Mouse (Mus musculus): ENCODE measurements around the gene Dync2li1. TPM values are rescaled to one million over a fixed set of nuclear protein-coding genes. Genes with fewer than 3 reads are reported as not detected.

Gene Dync2li1
- 33.4 and 36.1 TPM in 2 replicates for polyA plus RNA-seq (2015; fragmentation: Nextera tagmentation; extraction: Ambion mirVana)

GRCm38 (mm10) chr17:84626276-84626856, at the start of gene Dync2li1:
Dync2li1 (plus strand) TSS chr17:84626496.
- peaks cover 10% of the 10 kb centered on the region for H3K4me1 ChIP-seq
- no peaks in the 10 kb centered on the region for H3K27me3 ChIP-seq
- WGBS, result under 1% methylated on average over 24 of the region's 25 CpGs
- ATAC-seq (replicated peaks), result peak; percentile 99
- H3K9me3 ChIP-seq, result no peaks in the 10 kb centered on the region
- H3K4me2 ChIP-seq (replicated peaks), result peak within 1 kb of the TSS; percentile 68
- peak within 1 kb of the TSS; percentile 71 for H3K9ac ChIP-seq (replicated peaks)
- H3K27ac ChIP-seq (replicated peaks), result peak within 1 kb of the TSS; percentile 79
- H3K36me3 ChIP-seq, result no peaks in the 10 kb centered on the region
- peak within 1 kb of the TSS; percentile 88 for H3K4me3 ChIP-seq

GRCm38 (mm10) chr17:84576621-84577293, 49.5 kb upstream of the Dync2li1 start:
- 89% methylated on average over 16 of the region's 16 CpGs for WGBS
- ATAC-seq (replicated peaks), result no peak

GRCm38 (mm10) chr17:84579249-84579648, 47.0 kb upstream of the Dync2li1 start:
- Histone ChIP-seq H3K4me2 (replicated peaks) (no peak overlapping the region), H3K4me3 (no peak overlapping the region), H3K36me3 (no peaks in the 10 kb centered on the region), H3K27ac (replicated peaks) (no peak overlapping the region), H3K27me3 (no peaks in the 10 kb centered on the region), H3K4me1 (no peaks in the 10 kb centered on the region), H3K9me3 (no peaks in the 10 kb centered on the region), H3K9ac (replicated peaks) (no peak overlapping the region)
- WGBS, result 87% methylated on average over 8 of the region's 8 CpGs
- ATAC-seq (replicated peaks), result no peak

More at GRCm38 (mm10) chr17:84576621-84577293, 49.5 kb upstream of the Dync2li1 start:
- no peaks in the 10 kb centered on the region for H3K4me1 ChIP-seq
- no peaks in the 10 kb centered on the region for H3K9me3 ChIP-seq
- no peak overlapping the region for H3K9ac ChIP-seq (replicated peaks)
- no peak overlapping the region for H3K4me2 ChIP-seq (replicated peaks)
- H3K27me3 ChIP-seq, result no peaks in the 10 kb centered on the region
- no peak overlapping the region for H3K4me3 ChIP-seq
- H3K36me3 ChIP-seq, result no peaks in the 10 kb centered on the region
- H3K27ac ChIP-seq (replicated peaks), result no peak overlapping the region

- 89% methylated on average over 10 of the region's 10 CpGs for WGBS
Measured at GRCm38 (mm10) chr17:84579817-84580216, 46.5 kb upstream of the Dync2li1 start.

GRCm38 (mm10) chr17:84580821-84581220, 45.5 kb upstream of the Dync2li1 start:
- no peak overlapping the region for H3K9ac ChIP-seq (replicated peaks)
- H3K4me1 ChIP-seq, result no peaks in the 10 kb centered on the region
- WGBS, result 73% methylated on average over 8 of the region's 8 CpGs
- no peak overlapping the region for H3K4me3 ChIP-seq
- no peak overlapping the region for H3K27ac ChIP-seq (replicated peaks)
- ATAC-seq (replicated peaks), result no peak
- no peaks in the 10 kb centered on the region for H3K36me3 ChIP-seq
- no peaks in the 10 kb centered on the region for H3K27me3 ChIP-seq
- no peaks in the 10 kb centered on the region for H3K9me3 ChIP-seq
- no peak overlapping the region for H3K4me2 ChIP-seq (replicated peaks)

More at GRCm38 (mm10) chr17:84579817-84580216, 46.5 kb upstream of the Dync2li1 start:
- Histone ChIP-seq H3K4me2 (replicated peaks) (no peak overlapping the region), H3K4me1 (no peaks in the 10 kb centered on the region), H3K9ac (replicated peaks) (no peak overlapping the region), H3K27me3 (no peaks in the 10 kb centered on the region), H3K9me3 (no peaks in the 10 kb centered on the region), H3K27ac (replicated peaks) (no peak overlapping the region), H3K36me3 (no peaks in the 10 kb centered on the region), H3K4me3 (no peak overlapping the region)
- ATAC-seq (replicated peaks), result no peak

GRCm38 (mm10) chr17:84581740-84582414, 44.4 kb upstream of the Dync2li1 start:
- H3K4me2 ChIP-seq (replicated peaks), result no peak overlapping the region
- H3K27me3 ChIP-seq, result no peaks in the 10 kb centered on the region
- H3K36me3 ChIP-seq, result no peaks in the 10 kb centered on the region
- no peak overlapping the region for H3K4me3 ChIP-seq
- ATAC-seq (replicated peaks), result 0 out of 2 replicates have a peak, but pooled peaks have one; percentile 66
- no peak overlapping the region for H3K9ac ChIP-seq (replicated peaks)
- H3K9me3 ChIP-seq, result no peaks in the 10 kb centered on the region
- no peak overlapping the region for H3K27ac ChIP-seq (replicated peaks)
- 52% methylated on average over 8 of the region's 8 CpGs for WGBS
- H3K4me1 ChIP-seq, result no peaks in the 10 kb centered on the region

GRCm38 (mm10) chr17:84584107-84584506, 42.2 kb upstream of the Dync2li1 start:
- H3K27me3 ChIP-seq, result no peaks in the 10 kb centered on the region
- no peak overlapping the region for H3K27ac ChIP-seq (replicated peaks)
- no peaks in the 10 kb centered on the region for H3K9me3 ChIP-seq
- no peaks in the 10 kb centered on the region for H3K36me3 ChIP-seq
- H3K4me2 ChIP-seq (replicated peaks), result no peak overlapping the region
- no peak overlapping the region for H3K4me3 ChIP-seq
- H3K4me1 ChIP-seq, result no peaks in the 10 kb centered on the region
- no peak for ATAC-seq (replicated peaks)
- H3K9ac ChIP-seq (replicated peaks), result no peak overlapping the region
- WGBS, result 79% methylated on average over 9 of the region's 9 CpGs

GRCm38 (mm10) chr17:84585104-84585503, 41.2 kb upstream of the Dync2li1 start:
- Histone ChIP-seq H3K9ac (replicated peaks) (no peak overlapping the region), H3K4me2 (replicated peaks) (no peak overlapping the region), H3K36me3 (no peaks in the 10 kb centered on the region), H3K27ac (replicated peaks) (no peak overlapping the region), H3K27me3 (no peaks in the 10 kb centered on the region), H3K4me3 (no peak overlapping the region), H3K4me1 (no peaks in the 10 kb centered on the region), H3K9me3 (no peaks in the 10 kb centered on the region)
- 73% methylated on average over 8 of the region's 8 CpGs for WGBS
- ATAC-seq (replicated peaks), result no peak

- no peak overlapping the region for H3K9ac ChIP-seq (replicated peaks)
- H3K9me3 ChIP-seq, result no peaks in the 10 kb centered on the region
- H3K4me3 ChIP-seq, result no peak overlapping the region
- 94% methylated on average over 7 of the region's 7 CpGs for WGBS
- no peaks in the 10 kb centered on the region for H3K27me3 ChIP-seq
- no peak overlapping the region for H3K4me2 ChIP-seq (replicated peaks)
- H3K27ac ChIP-seq (replicated peaks), result no peak overlapping the region
- H3K4me1 ChIP-seq, result no peaks in the 10 kb centered on the region
- H3K36me3 ChIP-seq, result no peaks in the 10 kb centered on the region
- ATAC-seq (replicated peaks), result no peak
Measured at GRCm38 (mm10) chr17:84590065-84590464, 36.2 kb upstream of the Dync2li1 start.

- Histone ChIP-seq H3K4me2 (replicated peaks) (no peak overlapping the region), H3K4me1 (no peaks in the 10 kb centered on the region; the same call in 1 of the 2 replicates), H3K27me3 (no peaks in the 10 kb centered on the region), H3K9me3 (no peaks in the 10 kb centered on the region), H3K4me3 (no peak overlapping the region), H3K36me3 (no peaks in the 10 kb centered on the region), H3K27ac (replicated peaks) (no peak overlapping the region), H3K9ac (replicated peaks) (no peak overlapping the region)
- 79% methylated on average over 16 of the region's 16 CpGs for WGBS
- ATAC-seq (replicated peaks), result no peak
Measured at GRCm38 (mm10) chr17:84591431-84592150, 34.7 kb upstream of the Dync2li1 start.

GRCm38 (mm10) chr17:84596015-84596441, 30.3 kb upstream of the Dync2li1 start:
- WGBS, result 40% methylated on average over 10 of the region's 10 CpGs
- Histone ChIP-seq H3K27me3 (no peaks in the 10 kb centered on the region), H3K27ac (replicated peaks) (peak overlapping the region; percentile 39; the same call in 1 of the 2 replicates), H3K36me3 (no peaks in the 10 kb centered on the region), H3K4me2 (replicated peaks) (peak overlapping the region; percentile 19), H3K4me3 (peak overlapping the region; percentile 4; the same call in 1 of the 2 replicates), H3K9ac (replicated peaks) (no peak overlapping the region), H3K9me3 (no peaks in the 10 kb centered on the region), H3K4me1 (no peaks in the 10 kb centered on the region; the same call in 1 of the 2 replicates)
- peak; percentile 55 for ATAC-seq (replicated peaks)

All from forebrain, embryonic 15.5 days (tissue).